Mouse (Mus musculus) hindbrain, embryonic 15.5 days (tissue): Measurements from ENCODE around the gene Pex14. TPM values are rescaled to one million over a fixed set of nuclear protein-coding genes. Genes with fewer than 3 reads are reported as not detected.
"Not testable (repeated sequence)": the region's sequence is repeated elsewhere in the genome, so short reads cannot be mapped to it uniquely, and the experiment has no call there.

Source experiments
- ATAC-seq: fragments of 200-750 bp; cut with Nextera tagmentation; 2 replicates; pipeline ENCODE4 v1.8.0; 2017; ENCODE audit warnings: low read depth, moderate number of reproducible peaks, moderate TSS enrichment; ENCODE audit not compliant: low FRiP score
- H3K27ac ChIP-seq: fragments of 300-500 bp; sonication (generic); replicated peaks from 2 replicates; pipeline ENCODE4 v1.5.1; 2015; ENCODE audit warnings: mild to moderate bottlenecking, inconsistent platforms
- H3K27me3 ChIP-seq: fragments of 300-500 bp; sonication (generic); 2 replicates; pipeline ENCODE4 v1.6.1; 2015; ENCODE audit warnings: control low read depth, inconsistent platforms
- H3K36me3 ChIP-seq: fragments of 300-500 bp; sonication (generic); 2 replicates; pipeline ENCODE4 v1.6.1; 2015; ENCODE audit warnings: control low read depth, inconsistent platforms
- H3K4me1 ChIP-seq: fragments of 300-500 bp; sonication (generic); replicated peaks from 2 replicates; pipeline ENCODE4 v1.6.1; 2015; ENCODE audit warnings: control low read depth, inconsistent platforms
- H3K4me2 ChIP-seq: fragments of 300-500 bp; sonication (generic); 2 replicates; pipeline ENCODE4 v1.6.1; 2015; ENCODE audit warnings: moderate library complexity, mild to moderate bottlenecking, inconsistent platforms
- H3K4me3 ChIP-seq: fragments of 300-500 bp; sonication (generic); 2 replicates; pipeline ENCODE4 v1.5.1; 2015; ENCODE audit warnings: mild to moderate bottlenecking, inconsistent platforms
- H3K9ac ChIP-seq: fragments of 300-500 bp; sonication (generic); 2 replicates; pipeline ENCODE4 v1.6.1; 2015; ENCODE audit warnings: inconsistent platforms
- H3K9me3 ChIP-seq: fragments of 300-500 bp; sonication (generic); 2 replicates; pipeline ENCODE4 v1.6.1; 2016; ENCODE audit warnings: control low read depth, inconsistent platforms
- WGBS: fragments of 180-500 bp; shearing (Covaris S2); methylation state at CpG from one replicate; pipeline ENCODE4 v1.1.7; 2015; 5-methylcytosine and 5-hydroxymethylcytosine counted together
- polyA plus RNA-seq: library from polyadenylated mRNA; unstranded; fragments of >200 nt; fragmentation: Nextera tagmentation; extraction: Ambion mirVana; gene quantifications from 2 replicates; pipeline ENCODE4 v1.2.1, GENCODE M21; 2015

Gene Pex14
- polyA plus RNA-seq, 1 experiment from 2014 or later: 61.9 TPM

GRCm38 (mm10) chr4:149131789-149132565, 32.3 kb upstream of the Pex14 start:
- WGBS: 92% methylated on average over 21 of the region's 21 CpGs

GRCm38 (mm10) chr4:149131021-149131752, 31.5 kb upstream of the Pex14 start:
- Histone ChIP-seq H3K4me3 (no peak overlapping the region), H3K9ac (no peak overlapping the region), H3K9me3 (no peaks in the 10 kb centered on the region), H3K27me3 (no peaks in the 10 kb centered on the region), H3K27ac (no peak overlapping the region), H3K36me3 (no peaks in the 10 kb centered on the region), H3K4me2 (no peak overlapping the region), H3K4me1 (peaks cover under 1% of the 10 kb centered on the region; the same call in 1 of the 2 replicates)
- WGBS: 91% methylated on average over 23 of the region's 23 CpGs
- no peak for ATAC-seq

More at GRCm38 (mm10) chr4:149131789-149132565, 32.3 kb upstream of the Pex14 start:
- Histone ChIP-seq H3K4me3 (no peak overlapping the region), H3K4me1 (peaks cover 9% of the 10 kb centered on the region), H3K9ac (no peak overlapping the region), H3K27me3 (no peaks in the 10 kb centered on the region), H3K4me2 (no peak overlapping the region), H3K9me3 (no peaks in the 10 kb centered on the region), H3K36me3 (no peaks in the 10 kb centered on the region), H3K27ac (no peak overlapping the region)
- no peak for ATAC-seq

GRCm38 (mm10) chr4:149128467-149128866, 28.8 kb upstream of the Pex14 start:
- no peaks in the 10 kb centered on the region for H3K9me3 ChIP-seq
- 83% methylated on average over 18 of the region's 18 CpGs for WGBS
- no peaks in the 10 kb centered on the region for H3K27me3 ChIP-seq
- no peak overlapping the region for H3K9ac ChIP-seq
- H3K27ac ChIP-seq: no peak overlapping the region
- no peaks in the 10 kb centered on the region for H3K36me3 ChIP-seq
- no peaks in the 10 kb centered on the region for H3K4me1 ChIP-seq
- no peak overlapping the region for H3K4me3 ChIP-seq
- H3K4me2 ChIP-seq: no peak overlapping the region
- no peak for ATAC-seq

- Histone ChIP-seq H3K4me2 (no peak within 1 kb of the TSS), H3K4me1 (no peaks in the 10 kb centered on the region), H3K27me3 (no peaks in the 10 kb centered on the region), H3K9me3 (no peaks in the 10 kb centered on the region), H3K9ac (no peak within 1 kb of the TSS), H3K4me3 (no peak within 1 kb of the TSS), H3K36me3 (peaks cover 4% of the 10 kb centered on the region; the same call in 1 of the 2 replicates), H3K27ac (no peak within 1 kb of the TSS)
- ATAC-seq: no peak
- WGBS: 83% methylated on average over 11 of the region's 11 CpGs
Measured at GRCm38 (mm10) chr4:149126663-149127062, 27.0 kb upstream of the Pex14 start, which contains the start of gene Cort. TSS of gene Cort (minus strand) at chr4:149126763.

GRCm38 (mm10) chr4:149126115-149126509, 26.4 kb upstream of the Pex14 start:
- peaks cover 4% of the 10 kb centered on the region; the same call in 1 of the 2 replicates for H3K36me3 ChIP-seq
- 79% methylated on average over 6 of the region's 6 CpGs for WGBS
- no peak overlapping the region for H3K4me3 ChIP-seq
- H3K9me3 ChIP-seq: no peaks in the 10 kb centered on the region
- H3K27ac ChIP-seq: no peak overlapping the region
- no peak for ATAC-seq
- H3K27me3 ChIP-seq: no peaks in the 10 kb centered on the region
- no peak overlapping the region for H3K9ac ChIP-seq
- no peaks in the 10 kb centered on the region for H3K4me1 ChIP-seq
- H3K4me2 ChIP-seq: no peak overlapping the region

- no peaks in the 10 kb centered on the region for H3K9me3 ChIP-seq
- WGBS: 39% methylated on average over 11 of the region's 11 CpGs
- no peak overlapping the region for H3K4me3 ChIP-seq
- no peaks in the 10 kb centered on the region for H3K4me1 ChIP-seq
- H3K4me2 ChIP-seq: no peak overlapping the region
- H3K27ac ChIP-seq: no peak overlapping the region
- H3K36me3 ChIP-seq: peaks cover 4% of the 10 kb centered on the region; the same call in 1 of the 2 replicates
- ATAC-seq: no peak
- H3K9ac ChIP-seq: no peak overlapping the region
- no peaks in the 10 kb centered on the region for H3K27me3 ChIP-seq
Measured at GRCm38 (mm10) chr4:149125341-149126114, 25.9 kb upstream of the Pex14 start.

- H3K9me3 ChIP-seq: no peaks in the 10 kb centered on the region
- no peak for ATAC-seq
- peaks cover 16% of the 10 kb centered on the region; the same call in 1 of the 2 replicates for H3K36me3 ChIP-seq
- no peaks in the 10 kb centered on the region for H3K27me3 ChIP-seq
- no peak overlapping the region for H3K4me3 ChIP-seq
- H3K4me1 ChIP-seq: no peaks in the 10 kb centered on the region
- H3K4me2 ChIP-seq: no peak overlapping the region
- 76% methylated on average over 5 of the region's 5 CpGs for WGBS
- H3K9ac ChIP-seq: no peak overlapping the region
- no peak overlapping the region for H3K27ac ChIP-seq
Measured at GRCm38 (mm10) chr4:149123432-149123831, 23.8 kb upstream of the Pex14 start.

- H3K36me3 ChIP-seq: peaks cover 16% of the 10 kb centered on the region; the same call in 1 of the 2 replicates
- not testable (repeated sequence) for H3K4me2 ChIP-seq, ATAC-seq, H3K9ac ChIP-seq, H3K9me3 ChIP-seq, H3K4me1 ChIP-seq, H3K27me3 ChIP-seq, H3K4me3 ChIP-seq, H3K27ac ChIP-seq
- 85% methylated on average over 12 of the region's 12 CpGs for WGBS
Measured at GRCm38 (mm10) chr4:149119978-149120562, 20.4 kb upstream of the Pex14 start.

- WGBS: under 1% methylated on average over 35 of the region's 35 CpGs
- Histone ChIP-seq H3K4me2 (peak within 1 kb of the TSS; percentile 66), H3K4me3 (peak within 1 kb of the TSS; percentile 79), H3K27me3 (no peaks in the 10 kb centered on the region), H3K9ac (peak within 1 kb of the TSS; percentile 90), H3K9me3 (no peaks in the 10 kb centered on the region), H3K27ac (peak within 1 kb of the TSS; percentile 63), H3K36me3 (peaks cover 21% of the 10 kb centered on the region), H3K4me1 (peaks cover 11% of the 10 kb centered on the region)
- peak; percentile 89 for ATAC-seq
Measured at GRCm38 (mm10) chr4:149103875-149104561, 4.3 kb upstream of the Pex14 start, which contains the start of gene Dffa. TSS of gene Dffa (plus strand) at chr4:149104146.

GRCm38 (mm10) chr4:149101456-149101855, 1.8 kb upstream of the Pex14 start:
- no peak for ATAC-seq
- WGBS: 82% methylated on average over 3 of the region's 3 CpGs
- H3K27me3 ChIP-seq: no peaks in the 10 kb centered on the region

GRCm38 (mm10) chr4:149100449-149100848, 773 bp upstream of the Pex14 start:
- not testable (repeated sequence) for ATAC-seq, H3K9me3 ChIP-seq, H3K27me3 ChIP-seq, H3K4me3 ChIP-seq, H3K4me2 ChIP-seq, H3K27ac ChIP-seq, H3K36me3 ChIP-seq, H3K9ac ChIP-seq
- 88% methylated on average over 12 of the region's 12 CpGs for WGBS
- H3K4me1 ChIP-seq: peaks cover 27% of the 10 kb centered on the region

More at GRCm38 (mm10) chr4:149101456-149101855, 1.8 kb upstream of the Pex14 start:
- Histone ChIP-seq H3K4me3 (no peak overlapping the region), H3K9ac (no peak overlapping the region), H3K36me3 (peaks cover 4% of the 10 kb centered on the region; the same call in 1 of the 2 replicates), H3K4me1 (peaks cover 27% of the 10 kb centered on the region), H3K9me3 (no peaks in the 10 kb centered on the region), H3K27ac (no peak overlapping the region), H3K4me2 (no peak overlapping the region)
